Comparison of ENCODE assay signal across 29 mouse cellular contexts in genomic region chr3:152305971-152306370, GRCm38 (mm10). TPM values are rescaled to one million over a fixed set of nuclear protein-coding genes. Genes with fewer than 3 reads are reported as not detected.
DNase-seq lines count a peak whose midpoint lies in the region; ATAC-seq and TF ChIP-seq lines count a peak whose summit lies in the region.
"Had no signal": no experiment of that assay in that cellular context is flagged by ENCODE, and none has a peak within 500 bp of the region (broad histone marks: within the 10 kb centered on the region; RNA-seq: fewer than 3 reads in every experiment).

No protein-coding gene starts in this region.

- H3K4me2 ChIP-seq in lung, embryonic 14.5 days, result no peak overlapping the region
- H3K4me2 ChIP-seq in heart, embryonic 15.5 days, result no peak overlapping the region
- no peak overlapping the region for H3K4me2 ChIP-seq in stomach, postnatal 0 days (replicated peaks; ENCODE audit: low read depth)
- H3K4me2 ChIP-seq: embryonic facial prominence, embryonic 15.5 days; forebrain, embryonic 15.5 days; intestine, embryonic 15.5 days; liver, embryonic 15.5 days; midbrain, embryonic 13.5 days had no signal

- DNase-seq in heart, embryonic 10.5 days (ENCODE audit: low spot score), result no peak
- no peak for DNase-seq in heart, adult 18-20 months
- no peak for DNase-seq in lung, embryonic 14.5 days
- DNase-seq in lung, adult 18-20 months, result no peak
- no peak for DNase-seq in stomach, postnatal 0 days (ENCODE audit: low spot score)
- DNase-seq in spleen, postnatal 36 days (ENCODE audit: low spot score in 2 of 2), result no peak
- DNase-seq: adrenal gland, postnatal 36 days; B cell, adult 2 months; cerebellum, adult 9-10 months; kidney, adult 8-10 months; kidney, postnatal 10 days; liver; lung, postnatal 36 days; right cerebral cortex, postnatal 14 days; spleen, adult 18-20 months; thymus, postnatal 25 days had no signal

- no peak for TF ChIP-seq CTCF in lung, embryonic 14.5 days (IDR thresholded peaks at IDR 0.05; ENCODE audit: low read depth)
- no peak for TF ChIP-seq CTCF in stomach, postnatal 0 days (IDR thresholded peaks at IDR 0.05; ENCODE audit: low read depth)

- H3K4me1 ChIP-seq in heart, embryonic 10.5 days, result peaks cover 76% of the 10 kb centered on the region
- peaks cover 19% of the 10 kb centered on the region for H3K4me1 ChIP-seq in lung, embryonic 14.5 days (ENCODE audit: insufficient read depth)
- H3K4me1 ChIP-seq in heart, embryonic 15.5 days (replicated peaks), result peaks cover 61% of the 10 kb centered on the region
- H3K4me1 ChIP-seq in stomach, postnatal 0 days (replicated peaks; ENCODE audit: control insufficient read depth, insufficient read depth), result peaks cover 8% of the 10 kb centered on the region; the same call in 1 of the 2 replicates
- H3K4me1 ChIP-seq: forebrain, embryonic 15.5 days; midbrain, embryonic 13.5 days had no signal

- no peaks in the 10 kb centered on the region for H3K27me3 ChIP-seq in heart, embryonic 10.5 days (ENCODE audit: insufficient read depth, poor library complexity, severe bottlenecking)
- no peaks in the 10 kb centered on the region for H3K27me3 ChIP-seq in lung, embryonic 14.5 days (ENCODE audit: insufficient read depth, low read length)
- no peaks in the 10 kb centered on the region for H3K27me3 ChIP-seq in heart, embryonic 15.5 days
- no peaks in the 10 kb centered on the region for H3K27me3 ChIP-seq in stomach, postnatal 0 days (ENCODE audit: control insufficient read depth, insufficient read depth, low read length)
- H3K27me3 ChIP-seq: CH12.LX; embryonic facial prominence, embryonic 15.5 days; forebrain, embryonic 15.5 days; intestine, embryonic 15.5 days; liver, embryonic 15.5 days; megakaryocyte, embryonic 14.5 days; midbrain, embryonic 13.5 days; Patski had no signal

- H3K9ac ChIP-seq in lung, embryonic 14.5 days, result no peak overlapping the region
- peak overlapping the region; percentile 25; the same call in 1 of the 2 replicates for H3K9ac ChIP-seq in heart, embryonic 15.5 days
- no peak overlapping the region for H3K9ac ChIP-seq in stomach, postnatal 0 days (ENCODE audit: low read length)
- H3K9ac ChIP-seq: embryonic facial prominence, embryonic 15.5 days; forebrain, embryonic 15.5 days; intestine, embryonic 15.5 days; liver, embryonic 15.5 days; midbrain, embryonic 13.5 days had no signal

- TF ChIP-seq EP300 in stomach, postnatal 0 days (optimal IDR thresholded peaks at IDR 0.05), result no peak

- H3K4me3 ChIP-seq in heart, embryonic 10.5 days, result no peak overlapping the region
- H3K4me3 ChIP-seq in lung, embryonic 14.5 days (ENCODE audit: low read depth, low read length), result no peak overlapping the region
- no peak overlapping the region for H3K4me3 ChIP-seq in heart, embryonic 15.5 days
- no peak overlapping the region for H3K4me3 ChIP-seq in stomach, postnatal 0 days (ENCODE audit: low read depth, low read length)
- H3K4me3 ChIP-seq: embryonic facial prominence, embryonic 15.5 days; forebrain, embryonic 15.5 days; intestine, embryonic 15.5 days; limb, embryonic 10.5 days; liver, embryonic 15.5 days; megakaryocyte, embryonic 14.5 days; midbrain, embryonic 13.5 days had no signal

- ATAC-seq in lung, embryonic 14.5 days (ENCODE audit: insufficient read depth), result no peak
- no peak for ATAC-seq in heart, embryonic 15.5 days (replicated peaks; ENCODE audit: insufficient number of reproducible peaks, insufficient read depth, low FRiP score, low read depth)
- no peak for ATAC-seq in stomach, postnatal 0 days (ENCODE audit: low FRiP score, low TSS enrichment)
- ATAC-seq: forebrain, embryonic 15.5 days; hindbrain, embryonic 16.5 days; intestine, embryonic 15.5 days; midbrain, embryonic 13.5 days; Patski had no signal

- WGBS in heart, embryonic 10.5 days, result 66% methylated on average over 4 of the region's 4 CpGs
- 84% methylated on average over 4 of the region's 4 CpGs for WGBS in lung, embryonic 14.5 days
- 55% methylated on average over 4 of the region's 4 CpGs for WGBS in heart, embryonic 15.5 days
- 90% methylated on average over 4 of the region's 4 CpGs for WGBS in stomach, postnatal 0 days

- H3K9me3 ChIP-seq in heart, embryonic 10.5 days, result no peaks in the 10 kb centered on the region
- no peaks in the 10 kb centered on the region for H3K9me3 ChIP-seq in lung, embryonic 14.5 days (ENCODE audit: low read depth, low read length)
- no peaks in the 10 kb centered on the region for H3K9me3 ChIP-seq in heart, embryonic 15.5 days (replicated peaks)
- no peaks in the 10 kb centered on the region for H3K9me3 ChIP-seq in stomach, postnatal 0 days (ENCODE audit: control insufficient read depth, low read length)
- H3K9me3 ChIP-seq: embryonic facial prominence, embryonic 15.5 days; forebrain, embryonic 15.5 days; G1E; intestine, embryonic 15.5 days; limb, embryonic 10.5 days; liver, embryonic 15.5 days; megakaryocyte, embryonic 14.5 days; midbrain, embryonic 13.5 days had no signal

- H3K27ac ChIP-seq in heart, embryonic 10.5 days, result peak overlapping the region; percentile 89
- peak overlapping the region; percentile 87 for H3K27ac ChIP-seq in lung, embryonic 14.5 days (ENCODE audit: low read depth)
- H3K27ac ChIP-seq in heart, embryonic 15.5 days, result peak overlapping the region; percentile 96
- H3K27ac ChIP-seq in stomach, postnatal 0 days (replicated peaks), result peak overlapping the region; percentile 45; the same call in 1 of the 2 replicates
- H3K27ac ChIP-seq: forebrain, embryonic 15.5 days; limb, embryonic 10.5 days; liver, embryonic 15.5 days; midbrain, embryonic 13.5 days had no signal

- H3K36me3 ChIP-seq in heart, embryonic 10.5 days, result peaks cover 9% of the 10 kb centered on the region; the same call in 1 of the 2 replicates
- H3K36me3 ChIP-seq in lung, embryonic 14.5 days (ENCODE audit: insufficient read depth), result no peaks in the 10 kb centered on the region
- peaks cover under 1% of the 10 kb centered on the region; the same call in 1 of the 2 replicates for H3K36me3 ChIP-seq in heart, embryonic 15.5 days
- H3K36me3 ChIP-seq in stomach, postnatal 0 days (ENCODE audit: control insufficient read depth, insufficient read depth, low read length), result no peaks in the 10 kb centered on the region
- H3K36me3 ChIP-seq: liver, embryonic 15.5 days had no signal

RNA-seq across cellular contexts. Expression of gene Miga1, which starts 34.2 kb away (rescaled TPM):
- 14.5 and 18.4 TPM in 2 replicates for polyA plus RNA-seq in heart, embryonic 10.5 days (2016; fragmentation: Nextera tagmentation; extraction: Ambion mirVana)
- 10 to 100 TPM; 10.8 to 14.7 TPM for total RNA-seq in heart, adult 18-20 months (2021)
- polyA plus RNA-seq in lung, embryonic 14.5 days (2014; fragmentation: Nextera tagmentation; extraction: Ambion mirVana), result 18.1 and 20.3 TPM in 2 replicates
- 12.8 and 13.4 TPM in 2 replicates for polyA plus RNA-seq in heart, embryonic 15.5 days (2015; fragmentation: Nextera tagmentation; extraction: Ambion mirVana)
- 3.5 and 3.6 TPM in 2 replicates for polyA plus RNA-seq in stomach, postnatal 0 days (2015; fragmentation: Nextera tagmentation; extraction: Ambion mirVana)

RNA-seq across cellular contexts. Expression of gene Nexn, which starts 39.8 kb away (rescaled TPM):
- polyA plus RNA-seq in heart, embryonic 10.5 days (2016; fragmentation: Nextera tagmentation; extraction: Ambion mirVana), result 102 and 155 TPM in 2 replicates
- total RNA-seq in heart, adult 18-20 months (2021), result 100 to 1,000 TPM; 321 to 331 TPM
- polyA plus RNA-seq in lung, embryonic 14.5 days (2014; fragmentation: Nextera tagmentation; extraction: Ambion mirVana), result 72.6 and 80.5 TPM in 2 replicates
- polyA plus RNA-seq in heart, embryonic 15.5 days (2015; fragmentation: Nextera tagmentation; extraction: Ambion mirVana), result 196 and 326 TPM in 2 replicates
- 29.8 and 37.9 TPM in 2 replicates for polyA plus RNA-seq in stomach, postnatal 0 days (2015; fragmentation: Nextera tagmentation; extraction: Ambion mirVana)
- total RNA-seq: granulocyte monocyte progenitor cell, adult 5-6 weeks had no signal
- polyA plus RNA-seq: G1E had no signal

RNA-seq across cellular contexts. Expression of gene Usp33, which starts 40.3 kb away (rescaled TPM):
- polyA plus RNA-seq in heart, embryonic 10.5 days (2016; fragmentation: Nextera tagmentation; extraction: Ambion mirVana), result 36.2 and 37.6 TPM in 2 replicates
- 10 to 100 TPM; 22.2 to 24.3 TPM for total RNA-seq in heart, adult 18-20 months (2021)
- 57.4 and 59.0 TPM in 2 replicates for polyA plus RNA-seq in lung, embryonic 14.5 days (2014; fragmentation: Nextera tagmentation; extraction: Ambion mirVana)
- polyA plus RNA-seq in heart, embryonic 15.5 days (2015; fragmentation: Nextera tagmentation; extraction: Ambion mirVana), result 25.0 and 29.2 TPM in 2 replicates
- 15.7 and 16.1 TPM in 2 replicates for polyA plus RNA-seq in stomach, postnatal 0 days (2015; fragmentation: Nextera tagmentation; extraction: Ambion mirVana)

Comparison
In these comparisons a context has a peak if more than half of its experiments do, and no peak if none do; other contexts are left out.
1. H3K27ac ChIP-seq: peak in every context shown above with its lines; median percentile 96 in heart, embryonic 15.5 days; 89 in heart, embryonic 10.5 days; 87 in lung, embryonic 14.5 days; 45 in stomach, postnatal 0 days.